Mouse (Mus musculus): ENCODE measurements around the gene Zfp568. TPM values are rescaled to one million over a fixed set of nuclear protein-coding genes. Genes with fewer than 3 reads are reported as not detected.
A peak's percentile ranks its signal among the peaks of the same experiment; 100 is the strongest.

Gene Zfp568
- total and polyA plus RNA-seq, 2 experiments from 2014 or later: 13.6 to 38.3 TPM

GRCm38 (mm10) chr7:29944201-29944600, 39.6 kb upstream of the Zfp568 start:
- Histone ChIP-seq H3K9ac (replicated peaks; ENCODE audit: low read depth, low read length) (no peak overlapping the region), H3K4me1 (ENCODE audit: control insufficient read depth, insufficient read depth) (peaks cover 6% of the 10 kb centered on the region; the same call in 1 of the 2 replicates), H3K4me2 (ENCODE audit: low read depth, low read length) (no peak overlapping the region), H3K27ac (ENCODE audit: low read depth) (no peak overlapping the region), H3K27me3 (ENCODE audit: control insufficient read depth, insufficient read depth, low read length) (no peaks in the 10 kb centered on the region), H3K36me3 (replicated peaks; ENCODE audit: control insufficient read depth, insufficient read depth, low read length) (no peaks in the 10 kb centered on the region; the same call in 1 of the 2 replicates), H3K9me3 (replicated peaks; ENCODE audit: control insufficient read depth, low read length) (no peaks in the 10 kb centered on the region), H3K4me3 (ENCODE audit: low read depth, low read length) (no peak overlapping the region)
- no peak for DNase-seq (ENCODE audit: low spot score)
- ATAC-seq (ENCODE audit: insufficient read depth, low read depth): no peak
- TF ChIP-seq EP300 (IDR thresholded peaks at IDR 0.05; ENCODE audit: low read depth): no peak
- no peak for TF ChIP-seq CTCF (IDR thresholded peaks at IDR 0.05; ENCODE audit: low read depth)
- 85% methylated on average over 2 of the region's 2 CpGs for WGBS

GRCm38 (mm10) chr7:29953086-29953485, 30.7 kb upstream of the Zfp568 start:
- 46% methylated on average over 10 of the region's 10 CpGs for WGBS
- DNase-seq (ENCODE audit: low spot score): no peak

GRCm38 (mm10) chr7:29953513-29954401, 30.0 kb upstream of the Zfp568 start, which contains the start of gene Zfp74:
Zfp74 (minus strand) TSS chr7:29954089.
- Histone ChIP-seq H3K27ac (ENCODE audit: low read depth) (peak within 1 kb of the TSS; percentile 81), H3K4me2 (ENCODE audit: low read depth, low read length) (peak within 1 kb of the TSS; percentile 62), H3K36me3 (replicated peaks; ENCODE audit: control insufficient read depth, insufficient read depth, low read length) (peaks cover 19% of the 10 kb centered on the region; the same call in 1 of the 2 replicates), H3K4me1 (ENCODE audit: control insufficient read depth, insufficient read depth) (peaks cover 5% of the 10 kb centered on the region; the same call in 1 of the 2 replicates), H3K9me3 (replicated peaks; ENCODE audit: control insufficient read depth, low read length) (no peaks in the 10 kb centered on the region), H3K4me3 (ENCODE audit: low read depth, low read length) (peak within 1 kb of the TSS; percentile 60), H3K9ac (replicated peaks; ENCODE audit: low read depth, low read length) (peak within 1 kb of the TSS; percentile 67), H3K27me3 (ENCODE audit: control insufficient read depth, insufficient read depth, low read length) (no peaks in the 10 kb centered on the region)
- ATAC-seq (ENCODE audit: insufficient read depth, low read depth) (peak; percentile 83), DNase-seq (ENCODE audit: low spot score) (peak; percentile 73)
- TF ChIP-seq EP300 (IDR thresholded peaks at IDR 0.05; ENCODE audit: low read depth) (0 out of 2 replicates have a peak, but pooled peaks have one; percentile 24), CTCF (IDR thresholded peaks at IDR 0.05; ENCODE audit: low read depth) (no peak)
- 1% methylated on average over 52 of the region's 52 CpGs for WGBS

More at GRCm38 (mm10) chr7:29953086-29953485, 30.7 kb upstream of the Zfp568 start:
- Histone ChIP-seq H3K4me2 (ENCODE audit: low read depth, low read length) (peak overlapping the region; percentile 62), H3K36me3 (replicated peaks; ENCODE audit: control insufficient read depth, insufficient read depth, low read length) (peaks cover 19% of the 10 kb centered on the region; the same call in 1 of the 2 replicates), H3K4me3 (ENCODE audit: low read depth, low read length) (peak overlapping the region; percentile 60), H3K9me3 (replicated peaks; ENCODE audit: control insufficient read depth, low read length) (no peaks in the 10 kb centered on the region), H3K27ac (ENCODE audit: low read depth) (peak overlapping the region; percentile 81), H3K4me1 (ENCODE audit: control insufficient read depth, insufficient read depth) (peaks cover 5% of the 10 kb centered on the region; the same call in 1 of the 2 replicates), H3K9ac (replicated peaks; ENCODE audit: low read depth, low read length) (peak overlapping the region; percentile 67), H3K27me3 (ENCODE audit: control insufficient read depth, insufficient read depth, low read length) (no peaks in the 10 kb centered on the region)
- TF ChIP-seq EP300 (IDR thresholded peaks at IDR 0.05; ENCODE audit: low read depth): no peak
- no peak for TF ChIP-seq CTCF (IDR thresholded peaks at IDR 0.05; ENCODE audit: low read depth)
- no peak for ATAC-seq (ENCODE audit: insufficient read depth, low read depth)

GRCm38 (mm10) chr7:29954731-29955130, 29.0 kb upstream of the Zfp568 start:
- ATAC-seq (ENCODE audit: insufficient read depth, low read depth): no peak

GRCm38 (mm10) chr7:29956257-29956656, 27.5 kb upstream of the Zfp568 start:
- peak; percentile 19 for ATAC-seq (ENCODE audit: insufficient read depth, low read depth)
- H3K9ac ChIP-seq (replicated peaks; ENCODE audit: low read depth, low read length): no peak overlapping the region; the same call in 1 of the 2 replicates
- 39% methylated on average over 9 of the region's 10 CpGs for WGBS

More at GRCm38 (mm10) chr7:29954731-29955130, 29.0 kb upstream of the Zfp568 start:
- TF ChIP-seq EP300 (IDR thresholded peaks at IDR 0.05; ENCODE audit: low read depth) (no peak), CTCF (IDR thresholded peaks at IDR 0.05; ENCODE audit: low read depth) (peak; percentile 62)
- Histone ChIP-seq H3K27ac (ENCODE audit: low read depth) (peak overlapping the region; percentile 81; the same call in 1 of the 2 replicates), H3K9ac (replicated peaks; ENCODE audit: low read depth, low read length) (no peak overlapping the region), H3K4me3 (ENCODE audit: low read depth, low read length) (peak overlapping the region; percentile 60), H3K36me3 (replicated peaks; ENCODE audit: control insufficient read depth, insufficient read depth, low read length) (peaks cover 15% of the 10 kb centered on the region; the same call in 1 of the 2 replicates), H3K9me3 (replicated peaks; ENCODE audit: control insufficient read depth, low read length) (no peaks in the 10 kb centered on the region), H3K4me2 (ENCODE audit: low read depth, low read length) (peak overlapping the region; percentile 62), H3K27me3 (ENCODE audit: control insufficient read depth, insufficient read depth, low read length) (no peaks in the 10 kb centered on the region), H3K4me1 (ENCODE audit: control insufficient read depth, insufficient read depth) (peaks cover 5% of the 10 kb centered on the region; the same call in 1 of the 2 replicates)
- WGBS: 27% methylated on average over 4 of the region's 4 CpGs
- DNase-seq (ENCODE audit: low spot score): peak; percentile 32

More at GRCm38 (mm10) chr7:29956257-29956656, 27.5 kb upstream of the Zfp568 start:
- Histone ChIP-seq H3K27me3 (ENCODE audit: control insufficient read depth, insufficient read depth, low read length) (no peaks in the 10 kb centered on the region), H3K4me3 (ENCODE audit: low read depth, low read length) (peak overlapping the region; percentile 33), H3K36me3 (replicated peaks; ENCODE audit: control insufficient read depth, insufficient read depth, low read length) (0 out of 2 replicates have a peak, but pooled peaks cover 2% of the 10 kb centered on the region), H3K27ac (ENCODE audit: low read depth) (peak overlapping the region; percentile 46), H3K4me1 (ENCODE audit: control insufficient read depth, insufficient read depth) (peaks cover 5% of the 10 kb centered on the region; the same call in 1 of the 2 replicates), H3K9me3 (replicated peaks; ENCODE audit: control insufficient read depth, low read length) (no peaks in the 10 kb centered on the region), H3K4me2 (ENCODE audit: low read depth, low read length) (peak overlapping the region; percentile 49)
- TF ChIP-seq CTCF (IDR thresholded peaks at IDR 0.05; ENCODE audit: low read depth): no peak
- no peak for TF ChIP-seq EP300 (IDR thresholded peaks at IDR 0.05; ENCODE audit: low read depth)
- DNase-seq (ENCODE audit: low spot score): peak; percentile 37

Measured in heart, postnatal 0 days (tissue).